Mouse (Mus musculus) hindbrain, embryonic 16.5 days (tissue): ENCODE measurements at regions not wholly inside any gene's neighbourhood (a gene's known extent, or its start where the extent isn't known, plus 50 kb on each side); places are given as distances from the start of the nearest gene placed in this dataset.
A peak's percentile ranks its signal among the peaks of the same experiment; 100 is the strongest.

Experiments used
- ATAC-seq: fragments of 200-750 bp; cut with Nextera tagmentation; 2 replicates; pipeline ENCODE4 v1.8.0; 2017; ENCODE audit warnings: moderate TSS enrichment, moderate library complexity
- H3K27ac ChIP-seq: fragments of 300-500 bp; sonication (generic); 2 replicates; pipeline ENCODE4 v1.5.1; 2014; ENCODE audit warnings: low read depth, mild to moderate bottlenecking, control low read depth, low read length, moderate library complexity
- H3K27me3 ChIP-seq: fragments of 300-500 bp; sonication (generic); replicated peaks from 2 replicates; pipeline ENCODE4 v1.6.1; 2014; ENCODE audit warnings: low read length; ENCODE audit not compliant: control insufficient read depth, insufficient read depth
- H3K36me3 ChIP-seq: fragments of 300-500 bp; sonication (generic); 2 replicates; pipeline ENCODE4 v1.6.1; 2014; ENCODE audit warnings: mild to moderate bottlenecking, low read length, moderate library complexity, mixed read lengths; ENCODE audit not compliant: control insufficient read depth, insufficient read depth
- H3K4me1 ChIP-seq: fragments of 300-500 bp; sonication (generic); 2 replicates; pipeline ENCODE4 v1.6.1; 2014; ENCODE audit warnings: low read depth, low read length; ENCODE audit not compliant: control insufficient read depth, insufficient read depth
- H3K4me2 ChIP-seq: fragments of 300-500 bp; sonication (generic); 2 replicates; pipeline ENCODE4 v1.6.1; 2014; ENCODE audit warnings: mild to moderate bottlenecking, low read length, control low read depth, moderate library complexity
- H3K4me3 ChIP-seq: fragments of 300-500 bp; sonication (generic); 2 replicates; pipeline ENCODE4 v1.5.1; 2014; ENCODE audit warnings: mild to moderate bottlenecking, low read length, control low read depth, moderate library complexity
- H3K9ac ChIP-seq: fragments of 300-500 bp; sonication (generic); 2 replicates; pipeline ENCODE4 v1.6.1; 2014; ENCODE audit warnings: low read depth, mild to moderate bottlenecking, control low read depth, low read length, moderate library complexity
- H3K9me3 ChIP-seq: fragments of 300-500 bp; sonication (generic); 2 replicates; pipeline ENCODE4 v1.6.1; 2014; ENCODE audit warnings: mild to moderate bottlenecking, low read length, moderate library complexity; ENCODE audit not compliant: control insufficient read depth
- WGBS: fragments of 180-500 bp; shearing (Covaris S2); extraction: QIAGEN DNeasy Blood & Tissue Kit; methylation state at CpG from one replicate; pipeline ENCODE4 v1.1.7; 2014; 5-methylcytosine and 5-hydroxymethylcytosine counted together

DNA sequence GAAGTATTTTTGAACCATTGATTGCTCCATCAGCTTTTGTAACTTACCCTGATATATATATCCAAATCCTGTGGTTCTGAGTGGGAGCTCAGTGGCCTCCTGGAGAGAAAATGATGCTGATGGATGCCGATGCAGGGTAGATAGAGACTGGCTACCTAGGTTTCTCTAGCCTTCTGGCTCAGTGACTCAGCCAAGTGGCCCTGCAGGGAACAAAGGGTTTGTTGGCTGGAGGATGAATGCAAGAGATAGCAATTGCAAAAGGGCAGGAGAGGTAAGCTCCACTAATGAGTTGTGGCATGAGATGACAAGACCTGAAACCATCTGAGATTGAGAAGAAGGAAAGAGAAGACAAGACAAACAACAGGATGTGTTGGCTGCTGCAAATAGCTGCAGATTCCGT lies 524.6 kb upstream of the Pdzrn3 start:
- 81% methylated on average over 2 of the region's 2 CpGs for WGBS

GRCm38 (mm10) chr6:101898544-101898943 lies 520.8 kb upstream of the Pdzrn3 start:
- Histone ChIP-seq H3K27ac (no peak overlapping the region), H3K36me3 (no peaks in the 10 kb centered on the region), H3K9me3 (no peaks in the 10 kb centered on the region), H3K4me2 (no peak overlapping the region), H3K4me1 (no peaks in the 10 kb centered on the region), H3K27me3 (no peaks in the 10 kb centered on the region), H3K4me3 (no peak overlapping the region), H3K9ac (no peak overlapping the region)
- no peak for ATAC-seq
- 87% methylated on average over 4 of the region's 4 CpGs for WGBS

More for the DNA sequence above, 524.6 kb upstream of the Pdzrn3 start:
- Histone ChIP-seq H3K27me3 (no peaks in the 10 kb centered on the region), H3K9me3 (no peaks in the 10 kb centered on the region), H3K4me1 (no peaks in the 10 kb centered on the region), H3K36me3 (no peaks in the 10 kb centered on the region), H3K9ac (no peak overlapping the region), H3K4me2 (no peak overlapping the region), H3K4me3 (no peak overlapping the region), H3K27ac (no peak overlapping the region)
- ATAC-seq, result no peak

GRCm38 (mm10) chr6:101890655-101891054 lies 513.0 kb upstream of the Pdzrn3 start:
- no peaks in the 10 kb centered on the region for H3K4me1 ChIP-seq

DNA sequence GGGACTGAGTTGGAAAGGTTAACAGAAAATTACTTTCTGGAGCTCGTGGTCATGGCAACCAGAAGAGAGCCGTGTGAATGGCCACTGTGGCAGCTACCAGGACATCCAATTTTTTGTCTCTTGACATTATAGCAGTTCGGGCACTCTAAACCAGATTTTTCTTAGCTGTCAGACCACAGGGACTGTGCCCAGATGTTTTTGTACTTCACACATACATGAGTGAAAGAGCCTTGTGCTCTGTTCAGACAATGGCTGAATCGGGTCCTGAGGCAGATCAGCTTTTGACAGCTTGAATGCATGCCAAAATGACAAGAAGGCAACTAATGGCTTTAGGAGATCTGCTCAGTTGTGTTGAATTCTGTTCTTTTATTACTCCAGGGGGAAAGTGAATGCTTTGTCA lies 505.2 kb upstream of the Pdzrn3 start:
- no peak overlapping the region for H3K4me3 ChIP-seq
- no peaks in the 10 kb centered on the region for H3K36me3 ChIP-seq
- WGBS, result 18% methylated on average over 4 of the region's 4 CpGs
- peak; percentile 80 for ATAC-seq
- H3K27me3 ChIP-seq, result no peaks in the 10 kb centered on the region
- no peak overlapping the region for H3K9ac ChIP-seq
- H3K27ac ChIP-seq, result no peak overlapping the region
- H3K4me2 ChIP-seq, result no peak overlapping the region
- H3K4me1 ChIP-seq, result peaks cover 2% of the 10 kb centered on the region; the same call in 1 of the 2 replicates
- H3K9me3 ChIP-seq, result no peaks in the 10 kb centered on the region

More at GRCm38 (mm10) chr6:101890655-101891054, 513.0 kb upstream of the Pdzrn3 start:
- H3K9ac ChIP-seq, result no peak overlapping the region
- H3K9me3 ChIP-seq, result no peaks in the 10 kb centered on the region
- H3K4me2 ChIP-seq, result no peak overlapping the region
- H3K4me3 ChIP-seq, result no peak overlapping the region
- ATAC-seq, result no peak
- no peaks in the 10 kb centered on the region for H3K36me3 ChIP-seq
- no peak overlapping the region for H3K27ac ChIP-seq
- no peaks in the 10 kb centered on the region for H3K27me3 ChIP-seq

GRCm38 (mm10) chr6:101874894-101875293 lies 497.2 kb upstream of the Pdzrn3 start:
- Histone ChIP-seq H3K9me3 (no peaks in the 10 kb centered on the region), H3K27me3 (no peaks in the 10 kb centered on the region), H3K4me3 (no peak overlapping the region), H3K9ac (no peak overlapping the region), H3K27ac (no peak overlapping the region), H3K36me3 (no peaks in the 10 kb centered on the region), H3K4me2 (no peak overlapping the region), H3K4me1 (no peaks in the 10 kb centered on the region)
- no peak for ATAC-seq
- 80% methylated on average over 1 of the region's 1 CpGs for WGBS

DNA sequence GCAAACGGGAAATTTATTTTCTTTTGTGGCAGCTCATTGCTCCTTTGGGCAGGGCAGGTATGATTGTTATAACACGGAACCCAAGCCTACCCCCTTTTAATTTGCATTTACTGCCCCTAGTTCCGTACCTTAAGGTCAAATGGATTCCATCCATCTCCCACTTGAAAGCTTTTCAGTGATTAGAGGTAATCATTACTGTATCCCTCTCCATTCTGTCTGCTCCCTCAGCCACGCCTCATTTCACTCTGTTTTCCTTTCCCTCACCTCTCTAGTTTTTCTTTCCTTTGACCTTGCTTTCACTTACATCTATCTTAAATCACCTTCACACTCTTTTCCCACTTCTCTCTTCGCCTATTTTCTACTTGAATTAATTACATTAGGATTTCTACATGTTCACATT lies 481.2 kb upstream of the Pdzrn3 start:
- no peak overlapping the region for H3K4me2 ChIP-seq
- no peaks in the 10 kb centered on the region for H3K36me3 ChIP-seq
- H3K27ac ChIP-seq, result no peak overlapping the region
- ATAC-seq, result no peak
- H3K9me3 ChIP-seq, result no peaks in the 10 kb centered on the region
- no peak overlapping the region for H3K9ac ChIP-seq
- H3K27me3 ChIP-seq, result no peaks in the 10 kb centered on the region
- H3K4me3 ChIP-seq, result no peak overlapping the region
- no peaks in the 10 kb centered on the region for H3K4me1 ChIP-seq
- 67% methylated on average over 5 of the region's 5 CpGs for WGBS

GRCm38 (mm10) chr6:101840695-101841094 lies 463.0 kb upstream of the Pdzrn3 start:
- no peak overlapping the region for H3K4me3 ChIP-seq
- no peak for ATAC-seq

DNA sequence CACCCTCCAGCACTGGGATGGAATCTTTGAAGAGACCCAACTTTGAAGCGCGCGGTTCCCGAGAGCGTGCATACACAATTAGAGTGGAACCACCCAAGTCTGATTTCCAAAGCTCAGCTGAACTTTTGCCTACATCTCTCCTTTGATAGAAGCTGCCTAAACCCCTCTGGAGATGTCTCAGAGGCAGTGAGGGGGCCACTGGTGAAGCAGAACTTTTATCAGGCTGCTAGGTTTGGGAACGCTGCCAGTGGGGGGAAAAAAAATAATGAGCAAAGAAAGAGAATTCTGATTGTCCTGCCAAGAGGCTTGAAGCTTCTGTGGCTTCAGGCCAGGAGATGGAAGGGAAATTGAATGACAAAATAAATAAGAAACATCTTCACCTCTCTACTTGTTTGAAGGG lies 459.9 kb upstream of the Pdzrn3 start:
- Histone ChIP-seq H3K9ac (no peak overlapping the region), H3K4me3 (no peak overlapping the region), H3K4me2 (no peak overlapping the region), H3K9me3 (no peaks in the 10 kb centered on the region), H3K36me3 (no peaks in the 10 kb centered on the region), H3K4me1 (no peaks in the 10 kb centered on the region), H3K27me3 (no peaks in the 10 kb centered on the region), H3K27ac (no peak overlapping the region)
- 54% methylated on average over 6 of the region's 6 CpGs for WGBS
- no peak for ATAC-seq

More at GRCm38 (mm10) chr6:101840695-101841094, 463.0 kb upstream of the Pdzrn3 start:
- Histone ChIP-seq H3K9ac (no peak overlapping the region), H3K4me1 (no peaks in the 10 kb centered on the region), H3K4me2 (no peak overlapping the region), H3K27me3 (no peaks in the 10 kb centered on the region), H3K36me3 (no peaks in the 10 kb centered on the region), H3K27ac (no peak overlapping the region), H3K9me3 (no peaks in the 10 kb centered on the region)
- WGBS, result 92% methylated on average over 4 of the region's 4 CpGs

- Histone ChIP-seq H3K27ac (no peak overlapping the region), H3K27me3 (no peaks in the 10 kb centered on the region), H3K4me1 (no peaks in the 10 kb centered on the region), H3K9me3 (no peaks in the 10 kb centered on the region), H3K9ac (no peak overlapping the region), H3K4me2 (no peak overlapping the region), H3K4me3 (no peak overlapping the region), H3K36me3 (no peaks in the 10 kb centered on the region)
- WGBS, result 70% methylated on average over 2 of the region's 2 CpGs
- no peak for ATAC-seq
Measured at GRCm38 (mm10) chr6:101793986-101794385, 416.3 kb upstream of the Pdzrn3 start.

DNA sequence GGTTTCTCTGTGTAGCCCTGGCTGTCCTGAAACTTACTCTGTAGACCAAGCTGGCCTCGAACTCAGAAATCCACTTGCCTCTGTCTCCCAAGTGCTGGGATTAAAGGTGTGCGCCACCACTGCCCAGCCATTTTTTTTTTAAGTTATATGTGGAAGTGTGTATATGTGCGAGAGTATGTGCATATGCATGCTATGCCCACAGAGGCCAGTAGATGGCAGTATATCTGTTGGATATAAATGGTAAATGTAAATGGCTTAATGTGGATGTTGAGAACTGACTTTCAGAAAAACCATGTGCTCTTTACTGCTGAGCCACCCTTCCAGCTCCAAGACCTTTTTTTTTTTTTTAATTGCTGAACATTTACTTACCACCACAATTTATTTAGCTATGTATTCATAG lies 400.2 kb upstream of the Pdzrn3 start:
- H3K36me3 ChIP-seq, result no peaks in the 10 kb centered on the region
- H3K4me1 ChIP-seq, result no peaks in the 10 kb centered on the region
- no peak overlapping the region for H3K4me2 ChIP-seq
- H3K9ac ChIP-seq, result no peak overlapping the region
- no peak for ATAC-seq
- H3K27ac ChIP-seq, result no peak overlapping the region
- H3K4me3 ChIP-seq, result no peak overlapping the region
- H3K27me3 ChIP-seq, result no peaks in the 10 kb centered on the region
- H3K9me3 ChIP-seq, result 0 out of 2 replicates have a peak, but pooled peaks cover 2% of the 10 kb centered on the region
- WGBS, result 97% methylated on average over 3 of the region's 3 CpGs
